Mouse (Mus musculus): ENCODE measurements around the gene Esrrb. TPM values are rescaled to one million over a fixed set of nuclear protein-coding genes. Genes with fewer than 3 reads are reported as not detected.
A peak's percentile ranks its signal among the peaks of the same experiment; 100 is the strongest.

Esrrb gene
- total RNA-seq, 2 experiments from 2014 or later = 1.8 to 2.2 TPM

GRCm38 (mm10) chr12:86364756-86365155 is 3.8 kb downstream of the Esrrb start:
- no peak overlapping the region for H3K4me3 ChIP-seq
- intact Hi-C loops (cut with DNase I) = no loop called here
- no peak for TF ChIP-seq CTCF (IDR thresholded peaks at IDR 0.05)
- no peak for DNase-seq (ENCODE audit: extremely low spot score in 1 of 2, low spot score in 2 of 2)
- H3K27ac ChIP-seq = no peak overlapping the region

GRCm38 (mm10) chr12:86370611-86371383 is 9.9 kb downstream of the Esrrb start:
- no peak overlapping the region for H3K4me3 ChIP-seq
- peak; percentile 12 to 13 for DNase-seq (ENCODE audit: extremely low spot score in 1 of 2, low spot score in 2 of 2)
- intact Hi-C loops (cut with DNase I) = no loop called here
- no peak for TF ChIP-seq CTCF (IDR thresholded peaks at IDR 0.05)
- H3K27ac ChIP-seq = no peak overlapping the region; the same call in 1 of the 2 replicates

DNA sequence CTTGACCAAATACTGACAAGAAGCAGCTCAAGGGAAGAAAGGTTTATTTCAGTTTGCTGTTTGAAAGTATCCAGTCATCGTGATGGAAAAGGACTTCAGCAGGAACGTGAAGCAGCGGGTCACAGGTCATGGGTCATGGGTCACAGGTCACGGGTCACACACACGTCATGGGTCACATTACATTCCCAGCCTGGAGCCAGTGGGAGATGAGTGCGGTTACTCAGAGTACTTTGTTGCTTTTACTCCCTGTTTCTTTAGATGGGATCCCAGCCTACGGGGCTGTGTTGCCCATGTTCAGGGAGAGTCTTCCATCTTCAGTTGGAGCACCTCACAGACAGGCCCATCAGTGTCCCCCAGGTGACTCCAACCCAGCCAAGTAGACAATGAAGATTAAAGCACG is 13.4 kb downstream of the Esrrb start:
- no peak overlapping the region for H3K4me3 ChIP-seq
- TF ChIP-seq CTCF (IDR thresholded peaks at IDR 0.05) = no peak
- no peak for DNase-seq (ENCODE audit: extremely low spot score in 1 of 2, low spot score in 2 of 2)
- intact Hi-C loops (cut with DNase I) = no loop called here
- no peak overlapping the region for H3K27ac ChIP-seq

DNA sequence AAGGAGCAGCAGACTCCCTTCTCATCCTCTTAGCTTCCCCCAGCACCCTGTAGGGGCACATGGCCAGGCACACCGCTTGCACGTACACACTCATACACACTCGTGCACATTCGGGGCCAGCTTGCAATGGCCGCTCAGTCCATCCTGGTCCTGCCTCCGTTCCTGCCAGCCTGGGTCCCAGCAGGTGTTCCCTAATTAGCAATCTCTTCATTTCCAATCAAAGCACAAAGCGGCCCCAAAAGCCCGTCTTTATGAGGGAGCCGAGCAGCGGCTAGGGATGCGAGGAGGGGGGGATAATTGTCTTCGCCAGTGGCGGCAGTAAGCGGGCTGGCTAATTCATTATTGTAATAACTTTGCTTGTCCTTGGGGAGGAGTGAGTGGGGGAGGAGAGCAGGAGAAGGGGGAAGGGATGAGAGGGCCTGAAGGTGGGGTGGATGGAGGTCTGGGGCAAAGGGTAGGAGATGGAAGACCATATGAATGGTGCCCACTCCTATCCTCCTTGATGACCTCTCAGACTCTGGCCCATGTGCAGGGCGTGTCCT is 18.8 kb downstream of the Esrrb start:
- Histone ChIP-seq H3K4me3 (no peak overlapping the region), H3K27ac (no peak overlapping the region)
- no peak for DNase-seq (ENCODE audit: extremely low spot score in 1 of 2, low spot score in 2 of 2)
- TF ChIP-seq CTCF (IDR thresholded peaks at IDR 0.05) = no peak
- intact Hi-C loops (cut with DNase I) = no loop called here

- TF ChIP-seq CTCF (IDR thresholded peaks at IDR 0.05) = no peak
- H3K4me3 ChIP-seq = no peak overlapping the region
- no peak overlapping the region for H3K27ac ChIP-seq
- intact Hi-C loops (cut with DNase I) = no loop called here
- no peak for DNase-seq (ENCODE audit: extremely low spot score in 1 of 2, low spot score in 2 of 2)
These were observed 22.9 kb downstream of the Esrrb start for GRCm38 (mm10) chr12:86383803-86384202.

- no peak for DNase-seq (ENCODE audit: extremely low spot score in 1 of 2, low spot score in 2 of 2)
- intact Hi-C loops (cut with DNase I) = no loop called here
- no peak for TF ChIP-seq CTCF (IDR thresholded peaks at IDR 0.05)
- H3K4me3 ChIP-seq = no peak overlapping the region
- no peak overlapping the region for H3K27ac ChIP-seq
These were observed 26.9 kb downstream of the Esrrb start for GRCm38 (mm10) chr12:86387671-86388270.

DNA sequence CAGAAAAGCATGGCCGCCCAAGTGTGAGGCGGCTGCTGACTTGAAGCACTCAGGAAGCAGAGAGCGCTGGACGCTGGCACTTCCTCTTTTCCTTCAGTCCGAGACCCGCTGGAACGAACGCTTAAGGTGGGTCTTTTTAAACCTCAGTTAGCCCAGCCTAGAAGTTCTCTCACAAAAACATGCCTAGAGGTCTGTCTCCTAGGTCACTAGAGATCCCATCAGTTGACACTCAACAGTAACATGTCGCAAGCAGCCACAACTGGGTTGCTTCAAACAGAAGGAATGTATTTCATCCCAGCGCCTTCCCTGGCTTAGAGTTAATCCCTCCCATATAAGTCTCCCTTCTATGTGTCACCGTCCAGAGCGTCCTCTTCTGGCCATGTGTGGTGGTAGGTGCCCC is 33.9 kb downstream of the Esrrb start:
- Histone ChIP-seq H3K4me3 (no peak overlapping the region), H3K27ac (no peak overlapping the region)
- no peak for TF ChIP-seq CTCF (IDR thresholded peaks at IDR 0.05)
- no peak for DNase-seq (ENCODE audit: extremely low spot score in 1 of 2, low spot score in 2 of 2)
- intact Hi-C loops (cut with DNase I) = no loop called here

DNA sequence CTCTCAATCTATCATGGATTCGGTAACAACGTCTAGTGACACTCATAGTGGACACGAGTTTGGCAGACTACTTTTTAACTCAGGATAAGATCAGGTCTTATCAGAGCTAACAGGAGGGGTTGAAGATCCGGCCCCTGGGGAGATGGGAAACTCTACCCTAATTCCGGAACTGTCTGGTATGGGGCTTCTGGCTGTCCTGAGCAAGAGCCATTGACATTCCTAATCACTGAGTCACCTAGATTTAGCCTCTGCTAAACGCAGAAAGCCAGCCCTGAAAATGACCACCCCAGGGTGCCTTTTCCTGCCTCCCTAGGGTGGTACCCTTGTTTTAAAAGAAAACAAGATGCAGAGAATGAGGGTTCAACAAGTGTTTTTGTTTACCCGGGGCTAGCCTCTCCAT is 34.4 kb downstream of the Esrrb start:
- no peak overlapping the region for H3K4me3 ChIP-seq
- no peak overlapping the region for H3K27ac ChIP-seq
- intact Hi-C loops (cut with DNase I) = no loop called here
- TF ChIP-seq CTCF (IDR thresholded peaks at IDR 0.05) = no peak
- DNase-seq (ENCODE audit: extremely low spot score in 1 of 2, low spot score in 2 of 2) = no peak

GRCm38 (mm10) chr12:86398762-86399161 is 37.8 kb downstream of the Esrrb start:
- DNase-seq (ENCODE audit: extremely low spot score in 1 of 2, low spot score in 2 of 2) = no peak
- H3K4me3 ChIP-seq = no peak overlapping the region
- no peak for TF ChIP-seq CTCF (IDR thresholded peaks at IDR 0.05)
- intact Hi-C loops (cut with DNase I) = no loop called here
- H3K27ac ChIP-seq = no peak overlapping the region

- Histone ChIP-seq H3K27ac (no peak overlapping the region), H3K4me3 (no peak overlapping the region)
- TF ChIP-seq CTCF (IDR thresholded peaks at IDR 0.05) = peak; percentile 86
- DNase-seq (ENCODE audit: extremely low spot score in 1 of 2, low spot score in 2 of 2) = peak; percentile 70 to 73
- intact Hi-C loops (cut with DNase I) = loop anchor here (1.0 kb wide), 1 partner anchor 269 kb away; no protein-coding TSS in a partner anchor
These were observed 41.8 kb downstream of the Esrrb start for GRCm38 (mm10) chr12:86402718-86403117.

DNA sequence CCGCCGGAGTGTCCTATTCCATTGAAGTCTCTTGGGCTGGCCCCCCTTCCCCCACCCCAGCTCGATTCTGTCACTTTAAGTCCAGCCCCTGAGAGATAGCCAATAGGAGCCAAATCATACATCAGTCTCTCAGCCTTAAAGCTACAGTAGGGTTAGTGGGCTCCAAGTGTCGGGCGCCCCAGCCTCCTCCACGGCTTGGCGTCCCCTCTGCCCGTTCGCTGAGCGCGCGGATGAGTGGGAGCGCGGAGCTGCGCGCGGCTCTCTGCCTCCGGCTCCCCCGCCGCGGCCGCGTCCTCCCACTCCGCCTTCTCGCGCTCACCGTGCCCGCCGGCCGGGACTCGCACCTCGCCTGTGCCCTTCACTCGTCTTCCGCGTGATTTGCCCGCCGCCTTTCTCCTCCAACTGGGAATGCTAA is 60.6 kb downstream of the Esrrb start:
- TF ChIP-seq CTCF (IDR thresholded peaks at IDR 0.05) = no peak
- intact Hi-C loops (cut with DNase I) = no loop called here
- peak overlapping the region; percentile 67 for H3K4me3 ChIP-seq
- H3K27ac ChIP-seq = no peak overlapping the region
- DNase-seq (ENCODE audit: extremely low spot score in 1 of 2, low spot score in 2 of 2) = peak; percentile 20 to 43

GRCm38 (mm10) chr12:86422166-86422910 is 61.4 kb downstream of the Esrrb start:
- Histone ChIP-seq H3K27ac (no peak overlapping the region), H3K4me3 (peak overlapping the region; percentile 67)
- intact Hi-C loops (cut with DNase I) = no loop called here
- TF ChIP-seq CTCF (IDR thresholded peaks at IDR 0.05) = no peak
- DNase-seq (ENCODE audit: extremely low spot score in 1 of 2, low spot score in 2 of 2) = no peak

Measured in left cerebral cortex, adult 2 months (tissue).